Mouse (Mus musculus): Measurements from ENCODE around the gene Chst3. TPM values are rescaled to one million over a fixed set of nuclear protein-coding genes. Genes with fewer than 3 reads are reported as not detected.
"Not testable (repeated sequence)": the region's sequence is repeated elsewhere in the genome, so short reads cannot be mapped to it uniquely, and the experiment has no call there.

Gene Chst3
- polyA plus RNA-seq, 1 experiment from 2014 or later = 1.0 TPM

GRCm38 (mm10) chr10:60162184-60162972 is 56.7 kb downstream of the Chst3 start:
- H3K9ac ChIP-seq (ENCODE audit: low read depth, low read length); H3K27me3 ChIP-seq (ENCODE audit: control insufficient read depth, insufficient read depth, low read depth, low read length); ATAC-seq; H3K4me3 ChIP-seq (ENCODE audit: low read depth, low read length); H3K36me3 ChIP-seq (ENCODE audit: control insufficient read depth, insufficient read depth, low read length); H3K4me2 ChIP-seq (ENCODE audit: low read length); H3K27ac ChIP-seq (ENCODE audit: low read length); H3K9me3 ChIP-seq (replicated peaks; ENCODE audit: control insufficient read depth, low read length, poor library complexity, severe bottlenecking); H3K4me1 ChIP-seq (ENCODE audit: control insufficient read depth, insufficient read depth, low read length): not testable (repeated sequence)
- WGBS = 85% methylated on average over 8 of the region's 8 CpGs

GRCm38 (mm10) chr10:60161397-60161796 is 57.7 kb downstream of the Chst3 start:
- H3K9ac ChIP-seq (ENCODE audit: low read depth, low read length); H3K4me3 ChIP-seq (ENCODE audit: low read depth, low read length); H3K27me3 ChIP-seq (ENCODE audit: control insufficient read depth, insufficient read depth, low read depth, low read length); ATAC-seq; H3K9me3 ChIP-seq (replicated peaks; ENCODE audit: control insufficient read depth, low read length, poor library complexity, severe bottlenecking); H3K27ac ChIP-seq (ENCODE audit: low read length); H3K4me1 ChIP-seq (ENCODE audit: control insufficient read depth, insufficient read depth, low read length); H3K36me3 ChIP-seq (ENCODE audit: control insufficient read depth, insufficient read depth, low read length); H3K4me2 ChIP-seq (ENCODE audit: low read length): not testable (repeated sequence)
- 81% methylated on average over 3 of the region's 3 CpGs for WGBS

GRCm38 (mm10) chr10:60158144-60158543 is 60.9 kb downstream of the Chst3 start:
- no peaks in the 10 kb centered on the region for H3K4me1 ChIP-seq (ENCODE audit: control insufficient read depth, insufficient read depth, low read length)

GRCm38 (mm10) chr10:60156016-60156415 is 63.0 kb downstream of the Chst3 start:
- Histone ChIP-seq H3K36me3 (ENCODE audit: control insufficient read depth, insufficient read depth, low read length) (no peaks in the 10 kb centered on the region), H3K9ac (ENCODE audit: low read depth, low read length) (no peak overlapping the region), H3K4me3 (ENCODE audit: low read depth, low read length) (no peak overlapping the region), H3K27me3 (ENCODE audit: control insufficient read depth, insufficient read depth, low read depth, low read length) (no peaks in the 10 kb centered on the region), H3K9me3 (replicated peaks; ENCODE audit: control insufficient read depth, low read length, poor library complexity, severe bottlenecking) (no peaks in the 10 kb centered on the region), H3K4me2 (ENCODE audit: low read length) (no peak overlapping the region), H3K27ac (ENCODE audit: low read length) (no peak overlapping the region), H3K4me1 (ENCODE audit: control insufficient read depth, insufficient read depth, low read length) (no peaks in the 10 kb centered on the region)
- ATAC-seq = no peak

More at GRCm38 (mm10) chr10:60158144-60158543, 60.9 kb downstream of the Chst3 start:
- no peak overlapping the region for H3K4me2 ChIP-seq (ENCODE audit: low read length)
- H3K9ac ChIP-seq (ENCODE audit: low read depth, low read length) = no peak overlapping the region
- WGBS = 92% methylated on average over 3 of the region's 3 CpGs
- H3K4me3 ChIP-seq (ENCODE audit: low read depth, low read length) = no peak overlapping the region
- ATAC-seq = no peak
- no peaks in the 10 kb centered on the region for H3K36me3 ChIP-seq (ENCODE audit: control insufficient read depth, insufficient read depth, low read length)
- no peaks in the 10 kb centered on the region for H3K9me3 ChIP-seq (replicated peaks; ENCODE audit: control insufficient read depth, low read length, poor library complexity, severe bottlenecking)
- H3K27ac ChIP-seq (ENCODE audit: low read length) = no peak overlapping the region
- H3K27me3 ChIP-seq (ENCODE audit: control insufficient read depth, insufficient read depth, low read depth, low read length) = no peaks in the 10 kb centered on the region

- H3K36me3 ChIP-seq (ENCODE audit: control insufficient read depth, insufficient read depth, low read length) = no peaks in the 10 kb centered on the region
- 55% methylated on average over 6 of the region's 6 CpGs for WGBS
- ATAC-seq = no peak
- H3K4me1 ChIP-seq (ENCODE audit: control insufficient read depth, insufficient read depth, low read length) = no peaks in the 10 kb centered on the region
- H3K9ac ChIP-seq (ENCODE audit: low read depth, low read length) = no peak overlapping the region
- no peaks in the 10 kb centered on the region for H3K27me3 ChIP-seq (ENCODE audit: control insufficient read depth, insufficient read depth, low read depth, low read length)
- H3K27ac ChIP-seq (ENCODE audit: low read length) = no peak overlapping the region
- H3K4me3 ChIP-seq (ENCODE audit: low read depth, low read length) = no peak overlapping the region
- no peaks in the 10 kb centered on the region for H3K9me3 ChIP-seq (replicated peaks; ENCODE audit: control insufficient read depth, low read length, poor library complexity, severe bottlenecking)
- H3K4me2 ChIP-seq (ENCODE audit: low read length) = no peak overlapping the region
Observed at GRCm38 (mm10) chr10:60151107-60151663, 67.9 kb downstream of the Chst3 start.

- no peaks in the 10 kb centered on the region for H3K27me3 ChIP-seq (ENCODE audit: control insufficient read depth, insufficient read depth, low read depth, low read length)
- no peak overlapping the region for H3K9ac ChIP-seq (ENCODE audit: low read depth, low read length)
- H3K4me3 ChIP-seq (ENCODE audit: low read depth, low read length) = no peak overlapping the region
- H3K36me3 ChIP-seq (ENCODE audit: control insufficient read depth, insufficient read depth, low read length) = no peaks in the 10 kb centered on the region
- WGBS = under 1% methylated on average over 5 of the region's 5 CpGs
- no peaks in the 10 kb centered on the region for H3K9me3 ChIP-seq (replicated peaks; ENCODE audit: control insufficient read depth, low read length, poor library complexity, severe bottlenecking)
- no peak overlapping the region for H3K27ac ChIP-seq (ENCODE audit: low read length)
- ATAC-seq = 0 out of 2 replicates have a peak, but pooled peaks have one; percentile 67
- no peak overlapping the region for H3K4me2 ChIP-seq (ENCODE audit: low read length)
- no peaks in the 10 kb centered on the region for H3K4me1 ChIP-seq (ENCODE audit: control insufficient read depth, insufficient read depth, low read length)
Observed at GRCm38 (mm10) chr10:60148087-60148486, 71.0 kb downstream of the Chst3 start.

GRCm38 (mm10) chr10:60147510-60148047 is 71.5 kb downstream of the Chst3 start:
- H3K36me3 ChIP-seq (ENCODE audit: control insufficient read depth, insufficient read depth, low read length); H3K4me1 ChIP-seq (ENCODE audit: control insufficient read depth, insufficient read depth, low read length); H3K4me3 ChIP-seq (ENCODE audit: low read depth, low read length); H3K27ac ChIP-seq (ENCODE audit: low read length); H3K4me2 ChIP-seq (ENCODE audit: low read length); H3K27me3 ChIP-seq (ENCODE audit: control insufficient read depth, insufficient read depth, low read depth, low read length); H3K9ac ChIP-seq (ENCODE audit: low read depth, low read length); ATAC-seq; H3K9me3 ChIP-seq (replicated peaks; ENCODE audit: control insufficient read depth, low read length, poor library complexity, severe bottlenecking): not testable (repeated sequence)
- WGBS = 75% methylated on average over 10 of the region's 10 CpGs

- ATAC-seq = no peak
- 84% methylated on average over 3 of the region's 3 CpGs for WGBS
Observed at GRCm38 (mm10) chr10:60141656-60142160, 77.4 kb downstream of the Chst3 start.

GRCm38 (mm10) chr10:60140751-60141150 is 78.3 kb downstream of the Chst3 start:
- Histone ChIP-seq H3K4me2 (ENCODE audit: low read length) (no peak overlapping the region), H3K4me3 (ENCODE audit: low read depth, low read length) (no peak overlapping the region), H3K4me1 (ENCODE audit: control insufficient read depth, insufficient read depth, low read length) (no peaks in the 10 kb centered on the region), H3K9me3 (replicated peaks; ENCODE audit: control insufficient read depth, low read length, poor library complexity, severe bottlenecking) (no peaks in the 10 kb centered on the region), H3K36me3 (ENCODE audit: control insufficient read depth, insufficient read depth, low read length) (no peaks in the 10 kb centered on the region), H3K9ac (ENCODE audit: low read depth, low read length) (no peak overlapping the region), H3K27me3 (ENCODE audit: control insufficient read depth, insufficient read depth, low read depth, low read length) (no peaks in the 10 kb centered on the region), H3K27ac (ENCODE audit: low read length) (no peak overlapping the region)
- WGBS = 85% methylated on average over 4 of the region's 4 CpGs
- no peak for ATAC-seq

More at GRCm38 (mm10) chr10:60141656-60142160, 77.4 kb downstream of the Chst3 start:
- no peaks in the 10 kb centered on the region for H3K9me3 ChIP-seq (replicated peaks; ENCODE audit: control insufficient read depth, low read length, poor library complexity, severe bottlenecking)
- no peak overlapping the region for H3K4me3 ChIP-seq (ENCODE audit: low read depth, low read length)
- no peak overlapping the region for H3K9ac ChIP-seq (ENCODE audit: low read depth, low read length)
- H3K36me3 ChIP-seq (ENCODE audit: control insufficient read depth, insufficient read depth, low read length) = no peaks in the 10 kb centered on the region
- H3K4me2 ChIP-seq (ENCODE audit: low read length) = no peak overlapping the region
- no peak overlapping the region for H3K27ac ChIP-seq (ENCODE audit: low read length)
- no peaks in the 10 kb centered on the region for H3K4me1 ChIP-seq (ENCODE audit: control insufficient read depth, insufficient read depth, low read length)
- H3K27me3 ChIP-seq (ENCODE audit: control insufficient read depth, insufficient read depth, low read depth, low read length) = no peaks in the 10 kb centered on the region
